Mouse (Mus musculus) neural tube, embryonic 11.5 days (tissue): ENCODE data around the gene Rnf144a. TPM values are rescaled to one million over a fixed set of nuclear protein-coding genes. Genes with fewer than 3 reads are reported as not detected.

Experiments
- ATAC-seq: fragments of 200-750 bp; cut with Nextera tagmentation; 2 replicates; pipeline ENCODE4 v1.8.0; 2017; ENCODE audit warnings: moderate number of reproducible peaks, mild to moderate bottlenecking, moderate TSS enrichment, moderate library complexity; ENCODE audit not compliant: insufficient read depth, low FRiP score, low TSS enrichment
- DNase-seq: peaks from one replicate; pipeline ENCODE4 v3.0.0-alpha.2; 2015; ENCODE audit warnings: low spot score
- H3K27ac ChIP-seq: fragments of 300-500 bp; sonication (generic); 2 replicates; pipeline ENCODE4 v1.5.1; 2014; ENCODE audit warnings: low read depth, mild to moderate bottlenecking, low read length
- H3K27me3 ChIP-seq: fragments of 300-500 bp; sonication (generic); 2 replicates; pipeline ENCODE4 v1.6.1; 2014; ENCODE audit warnings: mild to moderate bottlenecking, low read length, mixed read lengths; ENCODE audit not compliant: control insufficient read depth, insufficient read depth
- H3K36me3 ChIP-seq: fragments of 300-500 bp; sonication (generic); 2 replicates; pipeline ENCODE4 v1.6.1; 2014; ENCODE audit warnings: mild to moderate bottlenecking, low read length, moderate library complexity, mixed read lengths; ENCODE audit not compliant: control insufficient read depth, insufficient read depth
- H3K4me1 ChIP-seq: fragments of 300-500 bp; sonication (generic); 2 replicates; pipeline ENCODE4 v1.6.1; 2014; ENCODE audit warnings: low read length, mixed read lengths; ENCODE audit not compliant: control insufficient read depth, insufficient read depth
- H3K4me2 ChIP-seq: fragments of 300-500 bp; sonication (generic); 2 replicates; pipeline ENCODE4 v1.6.1; 2014; ENCODE audit warnings: low read depth, mild to moderate bottlenecking, moderate library complexity
- H3K4me3 ChIP-seq: fragments of 300-500 bp; sonication (generic); 2 replicates; pipeline ENCODE4 v1.5.1; 2014; ENCODE audit warnings: low read depth, low read length
- H3K9ac ChIP-seq: fragments of 300-500 bp; sonication (generic); 2 replicates; pipeline ENCODE4 v1.6.1; 2014; ENCODE audit warnings: mild to moderate bottlenecking, low read length
- H3K9me3 ChIP-seq: fragments of 300-500 bp; sonication (generic); 2 replicates; pipeline ENCODE4 v1.6.1; 2016; ENCODE audit warnings: low read length; ENCODE audit not compliant: control insufficient read depth
- WGBS: fragments of 180-500 bp; shearing (Covaris S2); extraction: QIAGEN DNeasy Blood & Tissue Kit; methylation state at CpG from one replicate; pipeline ENCODE4 v1.1.7; 2014; 5-methylcytosine and 5-hydroxymethylcytosine counted together
- polyA plus RNA-seq: library from polyadenylated mRNA; unstranded; fragments of >200 nt; fragmentation: Nextera tagmentation; extraction: Ambion mirVana; gene quantifications from 2 replicates; pipeline ENCODE4 v1.2.1, GENCODE M21; 2014

Gene Rnf144a
- polyA plus RNA-seq, 1 experiment from 2014 or later = 29.1 TPM

GRCm38 (mm10) chr12:26370004-26370403 is 45.0 kb downstream of the Rnf144a start:
- 82% methylated on average over 8 of the region's 8 CpGs for WGBS
- H3K9me3 ChIP-seq = no peaks in the 10 kb centered on the region
- 0 out of 2 replicates have a peak, but pooled peaks cover 2% of the 10 kb centered on the region for H3K4me1 ChIP-seq
- no peak for ATAC-seq
- H3K4me3 ChIP-seq = no peak overlapping the region
- H3K36me3 ChIP-seq = no peaks in the 10 kb centered on the region
- H3K27ac ChIP-seq = no peak overlapping the region
- no peaks in the 10 kb centered on the region for H3K27me3 ChIP-seq
- DNase-seq = no peak
- H3K9ac ChIP-seq = no peak overlapping the region
- no peak overlapping the region for H3K4me2 ChIP-seq

- H3K27me3 ChIP-seq = no peaks in the 10 kb centered on the region
- DNase-seq (no peak), ATAC-seq (no peak)
- no peak overlapping the region for H3K27ac ChIP-seq
- 0 out of 2 replicates have a peak, but pooled peaks cover 2% of the 10 kb centered on the region for H3K4me1 ChIP-seq
- H3K9ac ChIP-seq = no peak overlapping the region
- no peak overlapping the region for H3K4me2 ChIP-seq
- no peak overlapping the region for H3K4me3 ChIP-seq
- 91% methylated on average over 2 of the region's 2 CpGs for WGBS
- H3K36me3 ChIP-seq = no peaks in the 10 kb centered on the region
- H3K9me3 ChIP-seq = no peaks in the 10 kb centered on the region
Observed at GRCm38 (mm10) chr12:26367361-26367760, 47.7 kb downstream of the Rnf144a start.

- ATAC-seq (no peak), DNase-seq (no peak)
- no peak overlapping the region for H3K9ac ChIP-seq
- 88% methylated on average over 4 of the region's 4 CpGs for WGBS
- H3K27me3 ChIP-seq = no peaks in the 10 kb centered on the region
- H3K36me3 ChIP-seq = no peaks in the 10 kb centered on the region
- H3K4me1 ChIP-seq = 0 out of 2 replicates have a peak, but pooled peaks cover 2% of the 10 kb centered on the region
- H3K27ac ChIP-seq = no peak overlapping the region
- no peak overlapping the region for H3K4me2 ChIP-seq
- H3K4me3 ChIP-seq = no peak overlapping the region
- no peaks in the 10 kb centered on the region for H3K9me3 ChIP-seq
Observed at GRCm38 (mm10) chr12:26366372-26366771, 48.7 kb downstream of the Rnf144a start.

- Histone ChIP-seq H3K9me3 (no peaks in the 10 kb centered on the region), H3K4me2 (no peak overlapping the region), H3K36me3 (no peaks in the 10 kb centered on the region), H3K27ac (no peak overlapping the region), H3K27me3 (no peaks in the 10 kb centered on the region), H3K9ac (no peak overlapping the region), H3K4me1 (peaks cover 7% of the 10 kb centered on the region; the same call in 1 of the 2 replicates), H3K4me3 (no peak overlapping the region)
- 99% methylated on average over 3 of the region's 3 CpGs for WGBS
- ATAC-seq (no peak), DNase-seq (no peak)
Observed at GRCm38 (mm10) chr12:26365531-26366315, 49.3 kb downstream of the Rnf144a start.

DNA sequence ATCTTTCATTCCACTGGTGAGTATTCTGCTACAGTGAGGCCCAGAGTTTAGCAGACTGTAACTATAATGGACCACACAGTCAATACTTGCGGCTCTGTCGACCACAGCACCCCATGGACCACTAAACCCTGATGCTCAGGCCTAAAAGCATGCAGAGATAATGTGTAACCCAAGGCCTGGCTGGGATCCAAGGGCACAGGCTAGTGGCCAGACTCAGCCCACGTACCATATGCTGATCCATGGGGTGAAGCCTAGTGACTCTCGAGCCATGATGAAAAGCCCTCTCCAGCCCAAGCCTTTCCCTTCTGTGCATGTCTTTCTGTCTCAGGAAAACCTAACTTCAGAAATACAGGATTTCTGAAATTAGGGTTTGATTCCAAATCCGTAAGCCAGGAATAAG is 50.2 kb downstream of the Rnf144a start:
- Histone ChIP-seq H3K9me3 (no peaks in the 10 kb centered on the region), H3K4me2 (no peak overlapping the region), H3K4me3 (no peak overlapping the region), H3K9ac (no peak overlapping the region), H3K4me1 (peaks cover 4% of the 10 kb centered on the region; the same call in 1 of the 2 replicates), H3K27me3 (no peaks in the 10 kb centered on the region), H3K36me3 (no peaks in the 10 kb centered on the region), H3K27ac (no peak overlapping the region)
- DNase-seq (no peak), ATAC-seq (no peak)
- 95% methylated on average over 5 of the region's 5 CpGs for WGBS

DNA sequence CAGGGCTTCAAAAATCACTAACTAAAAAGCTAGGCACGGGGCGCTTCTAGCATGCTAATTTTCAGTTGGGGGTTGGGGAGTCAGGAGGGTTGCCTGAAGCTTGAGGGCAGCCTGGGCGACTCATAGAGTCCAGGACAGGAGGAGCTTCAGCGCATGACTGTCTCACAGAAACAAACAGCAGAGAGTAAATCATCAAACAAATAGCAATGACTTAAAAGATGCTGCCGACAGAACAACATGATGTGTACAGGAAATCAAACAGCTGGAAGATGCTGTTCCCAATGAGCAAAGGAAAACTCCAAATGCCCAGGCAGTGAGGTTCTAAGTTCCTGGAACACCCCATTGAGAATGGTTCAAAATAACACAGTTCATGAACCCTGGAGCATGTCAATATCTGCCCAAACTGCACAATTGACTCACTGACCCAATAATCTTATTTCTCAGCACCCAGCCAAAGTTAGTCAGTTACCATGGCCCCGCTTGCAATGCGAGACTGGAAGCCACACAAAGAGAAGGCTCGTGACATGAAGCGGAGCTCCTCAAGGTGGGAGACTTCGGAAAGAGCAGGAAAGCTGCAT is 54.0 kb downstream of the Rnf144a start:
- WGBS = 72% methylated on average over 10 of the region's 10 CpGs
- no peak for ATAC-seq

DNA sequence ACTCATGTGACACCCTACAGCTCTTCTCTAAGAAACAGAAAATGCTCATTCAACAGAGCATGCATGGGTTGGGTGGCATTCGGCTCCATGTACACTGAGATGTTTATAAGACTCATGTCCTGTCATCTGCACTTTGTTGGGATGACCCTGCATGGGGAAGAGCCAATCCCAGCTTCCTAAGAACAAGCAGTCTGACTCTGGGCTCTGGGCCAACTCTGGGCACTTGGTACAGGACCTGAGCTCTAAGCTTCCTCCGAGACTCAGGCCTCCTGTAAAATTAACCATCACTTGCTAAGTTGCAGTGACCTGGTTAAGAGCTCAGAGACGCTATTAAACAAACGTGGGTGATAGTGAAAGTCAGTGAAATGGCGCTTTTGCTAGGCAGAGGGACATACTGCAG is 55.2 kb downstream of the Rnf144a start:
- Histone ChIP-seq H3K4me3 (no peak overlapping the region), H3K4me1 (peaks cover 4% of the 10 kb centered on the region; the same call in 1 of the 2 replicates), H3K36me3 (no peaks in the 10 kb centered on the region), H3K4me2 (no peak overlapping the region), H3K9me3 (no peaks in the 10 kb centered on the region), H3K9ac (no peak overlapping the region), H3K27me3 (no peaks in the 10 kb centered on the region), H3K27ac (no peak overlapping the region)
- DNase-seq (no peak), ATAC-seq (no peak)
- WGBS = 94% methylated on average over 5 of the region's 5 CpGs

More for the DNA sequence above, 54.0 kb downstream of the Rnf144a start:
- no peak overlapping the region for H3K4me2 ChIP-seq
- H3K4me3 ChIP-seq = no peak overlapping the region
- H3K36me3 ChIP-seq = no peaks in the 10 kb centered on the region
- H3K27me3 ChIP-seq = no peaks in the 10 kb centered on the region
- H3K9me3 ChIP-seq = no peaks in the 10 kb centered on the region
- no peak overlapping the region for H3K27ac ChIP-seq
- no peak for DNase-seq
- peaks cover 4% of the 10 kb centered on the region; the same call in 1 of the 2 replicates for H3K4me1 ChIP-seq
- no peak overlapping the region for H3K9ac ChIP-seq

DNA sequence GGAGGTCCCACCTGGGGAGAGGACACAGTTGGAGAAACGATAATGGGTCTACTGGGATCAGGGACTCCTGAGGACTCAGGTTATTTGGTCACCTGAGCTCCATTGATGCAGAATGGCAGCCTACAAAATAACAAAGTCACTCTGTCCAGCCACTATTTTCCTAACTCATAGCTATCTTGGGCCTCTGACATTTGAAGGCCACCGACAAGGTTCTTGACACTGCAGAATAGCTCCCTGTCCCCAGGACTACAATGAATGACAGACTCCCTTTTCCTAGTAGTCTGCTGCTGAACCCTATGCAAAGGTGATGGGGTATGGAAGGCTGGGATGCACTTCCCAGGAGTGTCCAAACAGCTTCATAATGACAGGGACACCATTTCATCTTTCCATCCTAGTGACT is 55.8 kb downstream of the Rnf144a start:
- no peaks in the 10 kb centered on the region for H3K36me3 ChIP-seq
- no peak overlapping the region for H3K27ac ChIP-seq
- H3K9ac ChIP-seq = no peak overlapping the region
- no peak overlapping the region for H3K4me3 ChIP-seq
- H3K27me3 ChIP-seq = no peaks in the 10 kb centered on the region
- H3K4me1 ChIP-seq = peaks cover 4% of the 10 kb centered on the region; the same call in 1 of the 2 replicates
- no peaks in the 10 kb centered on the region for H3K9me3 ChIP-seq
- no peak overlapping the region for H3K4me2 ChIP-seq
- no peak for ATAC-seq
- 94% methylated on average over 2 of the region's 2 CpGs for WGBS
- DNase-seq = no peak

GRCm38 (mm10) chr12:26357246-26357645 is 57.8 kb downstream of the Rnf144a start:
- Histone ChIP-seq H3K4me1 (peaks cover 4% of the 10 kb centered on the region; the same call in 1 of the 2 replicates), H3K9me3 (no peaks in the 10 kb centered on the region), H3K4me2 (no peak overlapping the region), H3K36me3 (no peaks in the 10 kb centered on the region), H3K27ac (no peak overlapping the region), H3K9ac (no peak overlapping the region), H3K27me3 (no peaks in the 10 kb centered on the region), H3K4me3 (no peak overlapping the region)
- WGBS = 90% methylated on average over 4 of the region's 4 CpGs
- DNase-seq (no peak), ATAC-seq (no peak)
